Mouse (Mus musculus): ENCODE data around the gene Krtap1-3.

Gene Krtap1-3

DNA sequence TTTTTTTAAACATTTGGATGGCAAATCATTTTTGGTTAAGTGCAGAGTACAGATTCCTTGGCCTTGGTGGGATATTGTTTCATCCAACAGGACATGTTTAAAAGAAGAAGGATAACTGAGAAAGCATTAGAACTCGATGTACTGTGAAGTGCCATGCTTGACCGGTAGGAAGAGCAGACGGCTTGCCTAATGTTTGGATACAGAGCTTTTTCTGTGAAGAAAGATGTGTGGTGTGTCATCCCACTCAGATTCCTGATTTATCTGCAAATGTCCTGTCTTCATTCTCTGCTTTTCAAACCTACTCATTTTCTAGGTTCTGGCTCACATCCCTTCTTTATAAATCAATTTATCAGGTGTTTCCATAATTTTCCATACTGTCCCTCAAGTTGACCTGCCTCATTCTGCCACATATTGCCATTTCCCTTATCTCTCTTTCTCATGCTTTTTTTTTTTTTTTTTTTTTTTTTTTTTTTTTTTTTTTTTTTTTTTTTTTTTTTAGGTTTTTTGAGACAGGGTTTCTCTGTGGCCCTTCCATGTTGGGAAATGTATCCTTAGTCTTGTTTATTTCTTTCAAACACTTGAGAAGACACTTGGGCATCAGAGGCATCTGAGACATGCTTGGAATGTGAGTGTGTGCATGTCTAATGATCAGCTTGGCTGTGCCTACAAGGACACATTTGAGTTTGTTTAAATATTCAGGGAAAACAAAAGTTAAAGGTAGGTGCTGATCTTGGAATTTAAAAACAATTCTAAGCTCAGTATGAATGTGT, 33.0 kb downstream of the Krtap1-3 start:
- DNase-seq (ENCODE audit: low read depth, low spot score) = peak; percentile 32

GRCm38 (mm10) chr11:99556753-99557152, 34.4 kb downstream of the Krtap1-3 start, which contains the start of gene Krtap3-2:
Krtap3-2 (minus strand) TSS chr11:99556853.
- DNase-seq (ENCODE audit: low read depth, low spot score) = no peak

- no peak for DNase-seq (ENCODE audit: low read depth, low spot score)
Observed at GRCm38 (mm10) chr11:99556195-99556594, 34.9 kb downstream of the Krtap1-3 start.

DNA sequence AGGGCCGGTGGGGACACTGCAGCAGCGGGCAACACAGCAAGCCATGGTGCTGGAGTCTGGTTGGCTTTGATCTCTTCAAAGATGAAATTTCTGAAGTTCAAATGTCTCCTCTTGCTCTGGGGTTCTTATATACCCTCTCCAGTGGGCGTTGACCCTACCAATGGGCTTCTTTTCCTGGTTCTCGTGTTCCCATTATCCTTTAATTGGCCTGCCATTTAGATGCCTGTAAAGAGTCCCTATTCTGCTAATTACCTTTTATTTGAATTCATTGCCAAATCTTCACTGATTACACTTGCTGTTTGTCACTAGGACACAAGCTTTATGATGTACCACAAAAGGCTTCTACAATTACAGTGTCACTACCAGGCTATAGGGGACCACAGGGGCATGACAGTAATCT, 40.4 kb downstream of the Krtap1-3 start, which contains the start of gene Krtap3-3:
Krtap3-3 (minus strand) TSS at position 101 of the 400 bp plus-strand sequence.
- no peak for DNase-seq (ENCODE audit: low read depth, low spot score)

GRCm38 (mm10) chr11:99547892-99548291, 43.2 kb downstream of the Krtap1-3 start:
- DNase-seq (ENCODE audit: low read depth, low spot score) = no peak
